Mouse (Mus musculus) adipocyte (in vitro differentiated cells): ENCODE results near the gene Ccdc155.

ENCODE experiments used
- DNase-seq: peaks from one replicate; pipeline ENCODE4 v3.0.0-alpha.2; 2016; ENCODE audit warnings: low spot score

The Ccdc155 gene

GRCm38 (mm10) chr7:45204380-45205143 is at the start of gene Ccdc155:
TSS of gene Ccdc155 (minus strand) at chr7:45204892.
- DNase-seq, result no peak

GRCm38 (mm10) chr7:45253806-45254205 is 49.1 kb upstream of the Ccdc155 start:
- DNase-seq, result no peak

GRCm38 (mm10) chr7:45247666-45248065 is 43.0 kb upstream of the Ccdc155 start:
- DNase-seq, result peak; percentile 46

- DNase-seq, result no peak
Observed at GRCm38 (mm10) chr7:45241389-45241749, 36.7 kb upstream of the Ccdc155 start.

GRCm38 (mm10) chr7:45240633-45241388 is 36.1 kb upstream of the Ccdc155 start, which contains the start of gene Slc6a16:
TSS of gene Slc6a16 (plus strand) at chr7:45241085.
- no peak for DNase-seq

- no peak for DNase-seq
Observed at GRCm38 (mm10) chr7:45240109-45240508, 35.4 kb upstream of the Ccdc155 start.

- no peak for DNase-seq
Observed at GRCm38 (mm10) chr7:45238723-45239496, 34.2 kb upstream of the Ccdc155 start, which contains the start of gene Cd37. TSS of gene Cd37 (minus strand) at chr7:45239115.

- DNase-seq, result no peak
Observed at GRCm38 (mm10) chr7:45237747-45238699, 33.3 kb upstream of the Ccdc155 start.

GRCm38 (mm10) chr7:45235656-45236180 is 31.0 kb upstream of the Ccdc155 start:
- peak; percentile 50 for DNase-seq

- no peak for DNase-seq
Observed at GRCm38 (mm10) chr7:45234922-45235571, 30.4 kb upstream of the Ccdc155 start.

GRCm38 (mm10) chr7:45234333-45234841 is 29.7 kb upstream of the Ccdc155 start:
- no peak for DNase-seq

- no peak for DNase-seq
Observed at GRCm38 (mm10) chr7:45233580-45234332, 29.1 kb upstream of the Ccdc155 start.

- DNase-seq, result no peak
Observed at GRCm38 (mm10) chr7:45232716-45233465, 28.2 kb upstream of the Ccdc155 start.

GRCm38 (mm10) chr7:45231941-45232340 is 27.2 kb upstream of the Ccdc155 start:
- DNase-seq, result no peak

- no peak for DNase-seq
Observed at GRCm38 (mm10) chr7:45231192-45231591, 26.5 kb upstream of the Ccdc155 start.

GRCm38 (mm10) chr7:45229459-45230203 is 24.9 kb upstream of the Ccdc155 start:
- no peak for DNase-seq

GRCm38 (mm10) chr7:45229046-45229445 is 24.4 kb upstream of the Ccdc155 start:
- no peak for DNase-seq

- no peak for DNase-seq
Observed at GRCm38 (mm10) chr7:45228548-45228947, 23.9 kb upstream of the Ccdc155 start.
